8 mouse cellular contexts compared by ENCODE assay signal in genomic region chr7:16842645-16843063, GRCm38 (mm10). TPM values are rescaled to one million over a fixed set of nuclear protein-coding genes. Genes with fewer than 3 reads are reported as not detected.
DNase-seq lines count a peak whose midpoint lies in the region; ATAC-seq lines count a peak whose summit lies in the region.

Gene Prkd2, plus strand, starts transcription at chr7:16842902.

- no peaks in the 10 kb centered on the region for H3K27me3 ChIP-seq in megakaryocyte, embryonic 14.5 days (replicated peaks)

- ATAC-seq in inflammation-experienced regulatory T-cells, adult 6 months = peak; percentile 45

- DNase-seq in adrenal gland, adult 2 months = peak; percentile 95
- peak; percentile 94 for DNase-seq in embryo, embryonic 11 days
- DNase-seq in gastrocnemius, postnatal 25 days = peak; percentile 89
- DNase-seq in left cerebral cortex, adult 9 months (ENCODE audit: low spot score in 2 of 2) = peak; percentile 59 to 88
- peak; percentile 88 to 92 for DNase-seq in right cerebral cortex, adult 2 months (ENCODE audit: low spot score in 2 of 2)
- peak; percentile 92 for DNase-seq in urinary bladder, postnatal 14 days (ENCODE audit: low spot score)

- peaks cover 66% of the 10 kb centered on the region for H3K36me3 ChIP-seq in megakaryocyte, embryonic 14.5 days (replicated peaks; ENCODE audit: low read length)

- H3K9me3 ChIP-seq in megakaryocyte, embryonic 14.5 days = no peaks in the 10 kb centered on the region

- peak within 1 kb of the TSS; percentile 93 for H3K4me3 ChIP-seq in megakaryocyte, embryonic 14.5 days (replicated peaks)

- H3K4me1 ChIP-seq in megakaryocyte, embryonic 14.5 days = peaks cover 87% of the 10 kb centered on the region

RNA-seq across cellular contexts. Expression of gene Prkd2, which starts in this region (rescaled TPM):
- 10 to 100 TPM; 16.0 to 18.4 TPM for total RNA-seq in adrenal gland, adult 2 months (2021)
- polyA plus RNA-seq in adrenal gland, adult 2 months (2012; rRNA removed) = 39.2 and 47.2 TPM in 2 replicates
- total RNA-seq in gastrocnemius, postnatal 25 days (2021) = 1 to 10 TPM; 5.0 to 5.3 TPM
- 10 to 100 TPM; 38.3 to 51.4 (median 47.1) TPM for polyA plus RNA-seq in inflammation-experienced regulatory T-cells, adult 6 months (2017; shearing (Covaris generic))
- polyA plus RNA-seq in megakaryocyte, embryonic 14.5 days (2012; ENCODE audit: insufficient read depth, low replicate concordance) = 54.4 and 70.1 TPM in 2 replicates

Comparison
In these comparisons a context has a peak if more than half of its experiments do, and no peak if none do; other contexts are left out.
1. Peak in every context shown above with its lines: DNase-seq, ATAC-seq and H3K4me3 ChIP-seq.